Mouse (Mus musculus) cortical plate, adult 2 months (tissue): Measurements from ENCODE around the gene Bcat2.

Source experiments
- CTCF ChIP-seq: fragments of 200-500 bp; IDR thresholded peaks from 2 replicates; pipeline ENCODE4 v1.5.1; 2011; ENCODE audit warnings: mild to moderate bottlenecking, control low read depth, low read length; ENCODE audit not compliant: insufficient read depth; ENCODE audit errors: extremely low read depth
- POLR2A ChIP-seq: fragments of 200-500 bp; IDR thresholded peaks from 2 replicates; pipeline ENCODE4 v1.6.1; 2011; ENCODE audit warnings: mild to moderate bottlenecking, low read length, control low read depth; ENCODE audit not compliant: insufficient read depth; ENCODE audit errors: extremely low read depth

DNA sequence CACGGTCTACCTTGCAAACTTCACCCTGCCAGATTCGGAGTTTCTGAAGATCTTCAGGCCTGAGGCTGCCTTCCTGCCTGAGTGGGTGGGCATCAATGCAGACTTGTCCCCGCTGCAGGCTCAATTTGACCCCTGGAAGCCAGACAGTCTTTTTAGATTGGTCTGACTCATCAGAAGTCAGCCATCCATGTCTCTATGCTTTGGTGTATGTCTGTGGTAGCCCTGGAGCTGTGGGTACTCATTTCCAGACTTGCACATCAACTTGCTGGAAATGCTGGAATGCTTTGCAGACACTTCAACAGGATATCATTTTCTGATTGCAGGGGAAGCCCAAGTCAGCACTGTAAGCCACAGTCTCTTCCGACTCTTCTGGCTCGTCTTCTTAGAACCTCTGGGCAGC, 49.6 kb downstream of the Bcat2 start:
- TF ChIP-seq CTCF (no peak), POLR2A (no peak)
